Mouse (Mus musculus) midbrain, embryonic 13.5 days (tissue): ENCODE results near the gene Gm45062. TPM values are rescaled to one million over a fixed set of nuclear protein-coding genes. Genes with fewer than 3 reads are reported as not detected.
"Not testable (repeated sequence)": the region's sequence is repeated elsewhere in the genome, so short reads cannot be mapped to it uniquely, and the experiment has no call there.

Source experiments
- ATAC-seq: fragments of 200-750 bp; cut with Nextera tagmentation; 2 replicates; pipeline ENCODE4 v1.8.0; 2017; ENCODE audit warnings: mild to moderate bottlenecking, moderate TSS enrichment, moderate library complexity
- H3K27ac ChIP-seq: fragments of 300-500 bp; sonication (generic); 2 replicates; pipeline ENCODE4 v1.5.1; 2015; ENCODE audit warnings: inconsistent platforms, mild to moderate bottlenecking, moderate library complexity
- H3K27me3 ChIP-seq: fragments of 300-500 bp; sonication (generic); 2 replicates; pipeline ENCODE4 v1.6.1; 2015; ENCODE audit warnings: mild to moderate bottlenecking, inconsistent platforms
- H3K36me3 ChIP-seq: fragments of 300-500 bp; sonication (generic); 2 replicates; pipeline ENCODE4 v1.6.1; 2015; ENCODE audit warnings: mild to moderate bottlenecking, inconsistent platforms
- H3K4me1 ChIP-seq: fragments of 300-500 bp; sonication (generic); replicated peaks from 2 replicates; pipeline ENCODE4 v1.6.1; 2015; ENCODE audit warnings: inconsistent platforms
- H3K4me2 ChIP-seq: fragments of 300-500 bp; sonication (generic); replicated peaks from 2 replicates; pipeline ENCODE4 v1.6.1; 2015; ENCODE audit warnings: moderate library complexity, mild to moderate bottlenecking, inconsistent platforms
- H3K4me3 ChIP-seq: fragments of 300-500 bp; sonication (generic); replicated peaks from 2 replicates; pipeline ENCODE4 v1.5.1; 2015; ENCODE audit warnings: mild to moderate bottlenecking, inconsistent platforms
- H3K9ac ChIP-seq: fragments of 300-500 bp; sonication (generic); replicated peaks from 2 replicates; pipeline ENCODE4 v1.6.1; 2015; ENCODE audit warnings: mild to moderate bottlenecking, inconsistent platforms
- H3K9me3 ChIP-seq: fragments of 300-500 bp; sonication (generic); 2 replicates; pipeline ENCODE4 v1.6.1; 2016; ENCODE audit warnings: mild to moderate bottlenecking, inconsistent platforms
- WGBS: fragments of 180-500 bp; shearing (Covaris S2); methylation state at CpG from one replicate; pipeline ENCODE4 v1.1.7; 2015; 5-methylcytosine and 5-hydroxymethylcytosine counted together
- polyA plus RNA-seq: library from polyadenylated mRNA; unstranded; fragments of >200 nt; fragmentation: Nextera tagmentation; extraction: Ambion mirVana; gene quantifications from 2 replicates; pipeline ENCODE4 v1.2.1, GENCODE M21; 2015

The Gm45062 gene
- polyA plus RNA-seq, 1 experiment from 2014 or later: 18.8 TPM

DNA sequence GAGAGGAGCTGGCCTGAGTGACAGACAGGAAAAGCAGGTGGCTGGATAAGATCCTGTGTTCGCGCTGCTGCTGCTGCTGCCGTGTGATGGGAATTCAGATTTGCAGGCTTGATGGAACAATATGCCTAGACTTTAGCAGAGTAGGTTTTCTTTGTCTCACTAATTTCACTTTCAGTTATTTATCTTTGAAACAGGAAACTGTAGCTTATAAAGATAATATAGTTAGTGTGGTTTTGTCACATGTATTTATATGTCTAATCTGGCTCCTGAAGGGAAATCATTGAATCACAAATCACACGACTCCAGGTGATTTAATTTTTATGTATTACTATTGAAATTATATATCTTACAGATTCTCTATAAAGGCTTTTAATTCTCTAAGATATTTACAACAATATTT, 24.0 kb downstream of the Gm45062 start:
- Histone ChIP-seq H3K4me2 (no peak overlapping the region), H3K4me1 (no peaks in the 10 kb centered on the region), H3K4me3 (no peak overlapping the region), H3K9ac (no peak overlapping the region), H3K27me3 (no peaks in the 10 kb centered on the region), H3K9me3 (no peaks in the 10 kb centered on the region), H3K27ac (no peak overlapping the region), H3K36me3 (no peaks in the 10 kb centered on the region)
- 85% methylated on average over 4 of the region's 4 CpGs for WGBS
- ATAC-seq: no peak

DNA sequence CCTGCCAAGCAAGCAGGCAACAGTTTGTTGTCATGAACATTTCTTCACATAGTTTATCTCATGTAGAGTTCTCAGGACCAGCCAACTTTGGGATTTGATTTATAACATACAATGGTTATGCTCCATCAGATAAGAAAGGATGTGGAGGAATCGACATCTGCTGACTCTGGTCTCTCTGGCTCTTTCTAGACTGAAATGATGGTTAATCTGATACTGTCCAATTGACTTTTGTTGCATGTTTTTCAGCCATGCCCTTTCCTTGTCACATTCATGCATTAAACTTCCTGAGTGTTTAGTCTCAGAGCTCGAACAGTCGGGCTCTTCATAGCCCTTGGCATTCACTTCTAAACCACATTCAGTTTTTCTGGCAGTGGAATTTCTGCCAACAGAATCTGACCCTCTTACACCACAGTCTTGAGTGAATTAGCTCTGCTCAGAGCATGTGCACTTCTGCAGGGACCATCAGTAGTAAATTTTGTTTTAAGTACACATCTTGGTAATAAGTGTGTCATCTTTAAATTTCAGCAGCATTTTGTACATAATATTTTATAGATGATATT, 26.2 kb downstream of the Gm45062 start:
- H3K9ac ChIP-seq: no peak overlapping the region
- H3K27me3 ChIP-seq: no peaks in the 10 kb centered on the region
- H3K9me3 ChIP-seq: no peaks in the 10 kb centered on the region
- no peaks in the 10 kb centered on the region for H3K4me1 ChIP-seq
- H3K4me3 ChIP-seq: no peak overlapping the region
- WGBS: 89% methylated on average over 3 of the region's 3 CpGs
- H3K36me3 ChIP-seq: no peaks in the 10 kb centered on the region
- no peak overlapping the region for H3K4me2 ChIP-seq
- no peak overlapping the region for H3K27ac ChIP-seq
- ATAC-seq: no peak

DNA sequence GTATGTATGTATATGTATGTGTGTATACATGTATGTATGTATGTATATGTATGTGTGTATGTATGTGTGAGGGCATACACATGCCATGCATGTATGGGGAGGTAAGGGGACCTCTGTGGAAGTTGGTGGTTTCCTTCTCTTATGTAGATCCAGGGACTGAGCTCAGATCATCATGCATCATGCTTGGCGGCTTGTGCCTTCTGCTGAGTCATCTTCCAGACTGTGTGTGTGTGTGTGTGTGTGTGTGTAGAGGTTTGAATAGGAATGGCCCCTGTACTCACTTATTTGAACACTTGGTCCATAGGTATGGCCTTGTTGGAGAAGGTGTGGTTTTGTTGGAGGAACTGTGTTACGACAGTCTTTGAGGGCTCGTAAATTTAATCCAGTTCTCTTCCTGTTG, 26.9 kb downstream of the Gm45062 start:
- H3K9ac ChIP-seq: no peak overlapping the region
- no peaks in the 10 kb centered on the region for H3K4me1 ChIP-seq
- H3K4me2 ChIP-seq: no peak overlapping the region
- H3K4me3 ChIP-seq: no peak overlapping the region
- no peaks in the 10 kb centered on the region for H3K27me3 ChIP-seq
- ATAC-seq: no peak
- H3K9me3 ChIP-seq: no peaks in the 10 kb centered on the region
- H3K27ac ChIP-seq: no peak overlapping the region
- 99% methylated on average over 3 of the region's 3 CpGs for WGBS
- H3K36me3 ChIP-seq: no peaks in the 10 kb centered on the region

DNA sequence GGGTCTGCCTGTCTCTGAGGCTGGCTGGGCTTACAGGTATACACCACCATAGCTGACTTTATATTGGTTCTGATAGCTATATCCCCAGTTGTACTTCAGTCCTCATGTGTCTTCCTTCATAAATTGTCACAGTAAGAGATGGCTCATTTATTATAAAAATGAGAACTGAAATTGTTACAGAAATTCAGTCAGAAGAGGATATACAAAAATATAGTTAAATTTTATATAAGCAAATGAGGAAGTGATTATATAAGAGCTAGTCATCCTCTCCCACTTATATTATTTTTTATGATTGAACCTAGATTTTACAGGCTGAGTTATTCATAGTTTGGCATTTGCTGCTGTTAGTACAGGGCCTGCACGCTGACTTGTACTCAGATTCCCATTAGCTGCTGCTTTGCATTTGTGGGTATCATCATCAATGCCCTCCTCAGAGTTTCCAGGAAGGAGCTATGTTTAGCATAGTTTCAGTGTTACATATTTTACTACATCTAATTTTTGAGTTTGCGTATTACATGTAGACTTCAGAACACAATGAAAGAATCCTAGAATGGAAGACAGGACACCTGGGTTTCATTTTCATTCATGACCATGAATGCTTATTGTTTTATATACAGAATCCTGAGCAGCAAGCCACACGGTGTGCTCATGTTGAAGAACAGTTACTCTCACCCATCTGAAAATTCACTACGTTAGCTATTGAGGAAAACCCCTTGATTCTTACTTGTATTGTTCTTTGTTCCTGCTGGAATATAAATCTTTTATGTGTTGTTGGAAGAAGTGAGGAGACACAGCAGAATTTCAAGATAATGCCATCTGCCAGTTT, 29.7 kb downstream of the Gm45062 start:
- H3K4me3 ChIP-seq: no peak overlapping the region
- H3K9ac ChIP-seq: no peak overlapping the region
- no peak overlapping the region for H3K4me2 ChIP-seq
- no peak overlapping the region for H3K27ac ChIP-seq
- no peaks in the 10 kb centered on the region for H3K27me3 ChIP-seq
- WGBS: 83% methylated on average over 4 of the region's 4 CpGs
- 0 out of 2 replicates have a peak, but pooled peaks cover under 1% of the 10 kb centered on the region for H3K4me1 ChIP-seq
- ATAC-seq: no peak
- H3K9me3 ChIP-seq: no peaks in the 10 kb centered on the region
- H3K36me3 ChIP-seq: no peaks in the 10 kb centered on the region

DNA sequence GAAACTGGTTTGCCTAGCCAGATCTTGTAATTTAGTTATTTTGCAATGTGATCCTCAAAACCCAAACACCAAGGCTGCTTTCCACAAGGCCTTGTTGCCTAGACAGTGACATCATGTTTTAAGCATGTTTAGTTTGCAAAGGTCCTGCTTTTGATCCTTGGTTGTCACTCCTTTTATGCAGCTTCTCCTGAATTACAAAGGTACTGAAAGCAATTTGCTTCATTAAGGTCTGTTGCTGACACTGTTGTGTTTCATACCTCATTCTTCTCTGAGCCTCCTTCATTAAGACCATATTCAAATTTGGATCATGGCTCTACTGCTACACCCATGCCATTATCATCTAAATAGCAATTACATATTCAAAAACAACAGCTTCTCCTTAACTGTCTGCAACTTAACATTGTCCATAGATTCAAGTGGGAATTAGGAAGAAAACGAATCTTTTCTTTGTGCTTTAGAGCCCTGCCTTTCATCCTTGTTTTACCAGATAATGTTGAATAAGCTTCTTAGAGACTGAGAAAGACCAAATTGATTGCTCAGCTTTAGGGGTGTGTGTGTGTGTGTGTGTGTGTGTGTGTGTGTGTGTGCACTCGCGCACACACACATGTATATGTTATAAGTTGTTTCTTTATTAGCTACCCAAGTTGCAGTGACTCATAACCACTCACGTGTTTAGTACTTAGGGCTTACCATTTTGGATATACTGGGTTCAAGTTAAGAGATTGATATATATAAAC, 35.0 kb downstream of the Gm45062 start:
- Histone ChIP-seq H3K27me3 (no peaks in the 10 kb centered on the region), H3K4me3 (no peak overlapping the region), H3K4me1 (0 out of 2 replicates have a peak, but pooled peaks cover 4% of the 10 kb centered on the region), H3K9me3 (no peaks in the 10 kb centered on the region), H3K4me2 (no peak overlapping the region), H3K9ac (no peak overlapping the region), H3K27ac (no peak overlapping the region), H3K36me3 (no peaks in the 10 kb centered on the region)
- peak; percentile 53; the same call in 1 of the 2 replicates for ATAC-seq
- 63% methylated on average over 4 of the region's 4 CpGs for WGBS

DNA sequence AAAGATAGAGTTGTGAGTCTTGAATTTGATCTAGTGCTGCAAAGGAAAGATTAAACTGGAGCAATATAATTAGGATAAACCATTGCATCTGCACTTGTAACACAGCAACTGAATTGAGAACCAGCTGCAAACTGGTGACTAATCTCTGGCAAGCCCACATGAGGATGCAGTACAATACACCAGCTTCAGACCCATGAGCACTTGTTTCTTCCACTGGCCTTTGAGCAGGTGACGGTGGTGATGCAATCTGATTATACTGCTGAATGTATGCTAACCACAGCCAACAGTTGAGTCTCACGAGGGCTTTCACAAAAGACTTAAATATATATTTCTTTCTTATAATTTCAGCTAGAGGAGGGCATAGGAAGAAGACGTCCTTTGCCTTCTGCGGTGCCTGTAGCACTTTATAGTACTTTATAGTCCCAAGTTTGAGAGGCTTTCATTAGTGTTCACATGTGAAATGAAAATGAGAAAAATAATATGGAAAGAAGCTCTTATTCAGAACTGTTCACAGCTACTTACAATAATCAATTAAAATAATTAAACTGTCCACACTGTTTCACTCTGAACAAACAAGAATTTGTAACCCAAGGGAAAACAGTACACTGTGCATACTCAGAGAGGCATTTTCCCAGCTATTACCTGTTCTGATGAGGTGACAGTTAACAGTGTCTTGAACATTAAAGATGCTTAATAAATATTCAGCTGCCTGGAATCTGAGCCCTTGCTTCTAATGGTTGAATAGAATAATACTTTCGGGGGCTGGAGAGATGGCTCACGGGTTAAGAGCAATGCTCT, 40.0 kb downstream of the Gm45062 start:
- Histone ChIP-seq H3K9ac (no peak overlapping the region), H3K27me3 (no peaks in the 10 kb centered on the region), H3K36me3 (no peaks in the 10 kb centered on the region), H3K4me1 (no peaks in the 10 kb centered on the region), H3K4me3 (no peak overlapping the region), H3K27ac (no peak overlapping the region), H3K4me2 (no peak overlapping the region), H3K9me3 (no peaks in the 10 kb centered on the region)
- peak; percentile 56; the same call in 1 of the 2 replicates for ATAC-seq
- WGBS: 67% methylated on average over 6 of the region's 6 CpGs

DNA sequence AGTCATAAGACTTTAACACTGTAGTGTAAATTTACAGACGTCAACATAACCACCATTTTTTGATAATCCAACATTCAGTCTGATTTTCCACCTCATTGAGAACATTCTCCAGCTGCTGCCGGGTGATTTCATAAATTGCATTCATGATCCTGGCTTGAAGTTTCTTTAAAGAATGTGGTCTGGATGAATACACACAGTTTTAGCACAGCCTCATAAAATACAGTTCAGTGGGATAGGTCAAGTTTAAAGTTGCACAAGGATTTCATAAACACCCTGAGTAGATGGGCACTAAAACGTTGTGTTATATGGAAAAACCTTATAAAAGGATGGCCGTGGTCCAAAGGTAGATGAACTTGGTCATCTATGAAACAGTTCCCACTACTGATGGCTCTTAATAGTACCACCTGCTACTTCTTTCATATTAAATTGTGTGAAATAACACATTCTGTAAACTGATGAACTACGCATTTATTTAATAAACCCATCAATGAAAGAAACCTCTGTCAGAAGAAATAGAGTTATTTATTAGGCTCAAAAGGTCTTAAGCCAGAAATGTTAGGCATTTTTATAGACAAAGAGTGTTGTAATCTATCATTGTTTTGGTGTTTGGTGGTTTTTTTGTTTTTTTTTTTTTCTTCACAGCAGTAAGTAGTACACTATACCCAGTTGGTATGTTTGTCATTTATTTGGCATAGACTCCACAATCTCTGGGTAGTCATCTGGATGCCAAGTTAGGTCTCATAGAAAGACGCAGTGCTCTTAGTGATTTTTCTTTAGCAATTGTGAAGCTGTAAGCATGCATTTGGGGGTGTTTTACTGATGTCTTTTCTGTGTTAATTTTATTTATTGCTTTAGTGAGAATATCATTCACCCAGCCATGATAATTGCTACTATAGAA, 48.9 kb downstream of the Gm45062 start:
- 78% methylated on average over 6 of the region's 6 CpGs for whole genome bisulfite sequencing
- H3K9me3 ChIP-seq: no peaks in the 10 kb centered on the region
- no peak overlapping the region for H3K27ac ChIP-seq
- H3K4me2 ChIP-seq: no peak overlapping the region
- no peaks in the 10 kb centered on the region for H3K36me3 ChIP-seq
- H3K9ac ChIP-seq: no peak overlapping the region
- no peaks in the 10 kb centered on the region for H3K27me3 ChIP-seq
- H3K4me1 ChIP-seq: no peaks in the 10 kb centered on the region
- ATAC-seq: no peak
- no peak overlapping the region for H3K4me3 ChIP-seq

DNA sequence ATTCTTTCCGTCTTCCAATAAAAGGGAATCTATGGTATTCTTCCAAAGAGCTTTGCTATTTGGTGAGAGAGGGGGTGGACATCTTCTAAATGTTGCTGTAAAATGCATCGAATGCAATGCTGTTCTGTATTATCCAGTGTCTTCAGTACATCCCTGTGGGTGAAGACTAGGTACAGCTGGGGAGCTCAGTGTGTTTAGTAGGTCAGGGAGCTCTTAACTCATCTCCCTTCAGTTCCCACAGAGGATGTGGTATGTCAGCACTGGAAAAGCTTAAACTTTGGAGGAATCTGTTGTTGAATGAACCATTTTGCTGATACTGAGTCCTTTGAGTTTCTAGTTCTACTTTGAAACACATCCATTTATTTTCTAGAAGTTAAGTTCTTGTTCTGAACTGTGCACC, 53.3 kb downstream of the Gm45062 start:
- no peaks in the 10 kb centered on the region for H3K27me3 ChIP-seq
- H3K27ac ChIP-seq: no peak overlapping the region
- H3K9me3 ChIP-seq: no peaks in the 10 kb centered on the region
- ATAC-seq: no peak
- H3K9ac ChIP-seq: no peak overlapping the region
- no peaks in the 10 kb centered on the region for H3K36me3 ChIP-seq
- no peak overlapping the region for H3K4me3 ChIP-seq
- H3K4me2 ChIP-seq: no peak overlapping the region
- H3K4me1 ChIP-seq: no peaks in the 10 kb centered on the region
- WGBS: 94% methylated on average over 2 of the region's 2 CpGs

DNA sequence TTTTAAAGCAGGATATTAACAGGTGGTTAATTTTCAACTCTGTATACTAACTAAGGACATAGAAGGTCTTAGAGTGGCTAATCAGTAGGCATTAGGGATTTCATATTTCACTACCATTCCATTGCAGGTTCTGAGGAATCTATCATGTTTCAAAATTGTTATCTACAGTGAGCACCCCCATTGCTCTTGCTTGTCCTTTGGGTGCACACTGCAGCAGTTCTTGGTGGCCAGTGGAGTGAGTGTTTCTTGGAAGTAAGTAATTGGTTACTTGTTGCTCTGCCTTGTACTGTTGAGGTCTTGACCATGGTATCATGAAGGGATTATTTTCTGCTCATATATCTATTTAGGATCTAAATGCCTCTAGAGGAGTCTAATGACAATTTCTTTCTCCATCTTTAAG, 57.0 kb downstream of the Gm45062 start:
- H3K4me2 ChIP-seq: no peak overlapping the region
- H3K9me3 ChIP-seq: 0 out of 2 replicates have a peak, but pooled peaks cover 2% of the 10 kb centered on the region
- no peaks in the 10 kb centered on the region for H3K27me3 ChIP-seq
- H3K4me3 ChIP-seq: no peak overlapping the region
- no peak overlapping the region for H3K9ac ChIP-seq
- H3K27ac ChIP-seq: no peak overlapping the region
- no peak for ATAC-seq
- no peaks in the 10 kb centered on the region for H3K4me1 ChIP-seq
- no peaks in the 10 kb centered on the region for H3K36me3 ChIP-seq

DNA sequence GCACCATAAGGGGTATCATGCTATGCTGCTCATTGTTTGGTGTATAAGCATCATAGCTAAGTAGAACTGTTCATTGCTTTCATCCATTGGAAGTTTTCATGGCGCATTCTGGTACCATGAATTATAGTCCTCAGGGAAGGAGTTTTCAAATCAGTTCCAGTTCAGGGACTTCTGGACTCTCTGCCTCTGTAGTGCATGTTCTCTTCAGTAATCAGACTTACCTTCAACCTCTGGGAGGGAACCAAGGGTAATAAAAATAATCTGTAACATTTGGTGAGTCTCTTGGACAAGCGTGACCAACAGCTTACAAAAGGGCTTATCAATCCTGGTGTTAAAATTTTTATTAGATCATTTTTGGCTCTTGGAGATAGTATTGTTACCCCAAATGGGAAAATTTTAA, 60.3 kb downstream of the Gm45062 start:
- 97% methylated on average over 2 of the region's 2 CpGs for whole genome bisulfite sequencing

DNA sequence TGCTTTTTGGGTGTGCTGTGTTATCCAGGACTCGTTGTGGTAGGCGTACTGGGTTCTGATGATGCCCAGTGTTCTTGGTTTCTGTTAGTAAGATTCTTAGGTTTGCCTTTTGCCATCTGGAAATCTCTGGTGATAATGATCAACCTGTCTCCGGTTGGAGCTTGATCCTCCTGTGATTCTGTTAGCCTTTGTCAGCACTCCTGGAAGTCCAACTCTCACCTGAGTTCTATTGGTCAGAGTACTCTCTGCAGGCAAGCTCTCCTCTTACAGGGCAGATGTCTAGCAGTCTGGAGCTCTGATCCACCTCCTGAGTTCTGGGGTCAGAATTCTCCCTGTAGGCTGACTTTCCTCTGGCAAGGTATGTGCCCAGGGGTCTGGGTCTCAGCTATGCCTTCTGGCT, 72.2 kb downstream of the Gm45062 start:
- WGBS: 95% methylated on average over 3 of the region's 3 CpGs
- not testable (repeated sequence) for ATAC-seq, H3K4me2 ChIP-seq, H3K9me3 ChIP-seq, H3K9ac ChIP-seq, H3K4me3 ChIP-seq, H3K4me1 ChIP-seq, H3K27me3 ChIP-seq, H3K27ac ChIP-seq, H3K36me3 ChIP-seq

More for the DNA sequence above, 60.3 kb downstream of the Gm45062 start:
- H3K4me3 ChIP-seq: no peak overlapping the region
- no peaks in the 10 kb centered on the region for H3K27me3 ChIP-seq
- H3K4me1 ChIP-seq: no peaks in the 10 kb centered on the region
- H3K4me2 ChIP-seq: no peak overlapping the region
- no peak for ATAC-seq
- no peaks in the 10 kb centered on the region for H3K36me3 ChIP-seq
- no peak overlapping the region for H3K9ac ChIP-seq
- H3K9me3 ChIP-seq: 0 out of 2 replicates have a peak, but pooled peaks cover 2% of the 10 kb centered on the region
- H3K27ac ChIP-seq: no peak overlapping the region
